Mouse (Mus musculus) intestine, embryonic 14.5 days (tissue): ENCODE measurements at regions not wholly inside any gene's neighbourhood (a gene's known extent, or its start where the extent isn't known, plus 50 kb on each side); places are given as distances from the start of the nearest gene placed in this dataset. TPM values are rescaled to one million over a fixed set of nuclear protein-coding genes. Genes with fewer than 3 reads are reported as not detected.

ENCODE experiments used
- microRNA-seq: library from miRNA; unstranded; fragments of <30 nt; microRNA quantifications from one replicate; pipeline ENCODE4, GENCODE M21; 2016

Small RNA genes in the stretch of these regions (microRNA-seq; reads per million reads assigned to microRNA genes)
- gene Gm27460 (not detected), gene Gm28002 (not detected)
